Mouse (Mus musculus): Measurements from ENCODE around the gene Mtus2. TPM values are rescaled to one million over a fixed set of nuclear protein-coding genes. Genes with fewer than 3 reads are reported as not detected.

Gene Mtus2
- polyA plus RNA-seq, 1 experiment from 2014 or later: 17.9 TPM

GRCm38 (mm10) chr5:147955671-147956070 is 1.4 kb upstream of the Mtus2 start:
- Histone ChIP-seq H3K36me3 (ENCODE audit: control insufficient read depth, insufficient read depth) (no peaks in the 10 kb centered on the region), H3K4me3 (replicated peaks; ENCODE audit: low read length) (no peak overlapping the region), H3K4me1 (replicated peaks; ENCODE audit: control insufficient read depth, insufficient read depth, low read length) (peaks cover 15% of the 10 kb centered on the region), H3K9me3 (ENCODE audit: control insufficient read depth, low read length) (no peaks in the 10 kb centered on the region), H3K9ac (replicated peaks; ENCODE audit: low read depth, low read length) (no peak overlapping the region), H3K27ac (ENCODE audit: low read length) (no peak overlapping the region), H3K27me3 (replicated peaks; ENCODE audit: control insufficient read depth, insufficient read depth, low read length) (no peaks in the 10 kb centered on the region), H3K4me2 (ENCODE audit: low read length) (no peak overlapping the region)
- ATAC-seq: no peak
- 28% methylated on average over 5 of the region's 5 CpGs for WGBS

DNA sequence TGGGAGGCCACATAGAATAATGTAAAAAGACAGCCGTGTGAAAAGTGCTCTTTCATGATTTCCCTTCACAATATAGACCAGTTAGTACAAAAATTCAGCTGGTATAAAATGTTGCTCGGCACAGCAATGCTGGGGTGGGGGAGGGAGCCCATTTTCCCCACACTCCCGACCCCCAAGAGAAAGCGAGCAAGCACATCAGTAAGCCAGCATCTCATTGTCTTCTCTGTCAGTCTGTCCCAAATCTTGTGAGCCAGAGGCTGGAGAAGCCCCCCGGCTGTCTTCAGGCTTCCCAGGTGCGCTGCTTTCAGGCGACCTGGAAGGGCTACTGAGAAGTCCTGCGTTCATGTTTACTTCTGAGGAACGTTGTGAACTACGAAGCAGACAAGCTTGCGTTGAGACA is 699 bp upstream of the Mtus2 start:
- Histone ChIP-seq H3K9me3 (ENCODE audit: control insufficient read depth, low read length) (no peaks in the 10 kb centered on the region), H3K27ac (ENCODE audit: low read length) (no peak overlapping the region), H3K36me3 (ENCODE audit: control insufficient read depth, insufficient read depth) (no peaks in the 10 kb centered on the region), H3K4me2 (ENCODE audit: low read length) (peak overlapping the region; percentile 67), H3K27me3 (replicated peaks; ENCODE audit: control insufficient read depth, insufficient read depth, low read length) (no peaks in the 10 kb centered on the region), H3K9ac (replicated peaks; ENCODE audit: low read depth, low read length) (peak overlapping the region; percentile 55; the same call in 1 of the 2 replicates), H3K4me3 (replicated peaks; ENCODE audit: low read length) (peak overlapping the region; percentile 59), H3K4me1 (replicated peaks; ENCODE audit: control insufficient read depth, insufficient read depth, low read length) (peaks cover 15% of the 10 kb centered on the region)
- no peak for ATAC-seq
- WGBS: 3% methylated on average over 11 of the region's 11 CpGs

DNA sequence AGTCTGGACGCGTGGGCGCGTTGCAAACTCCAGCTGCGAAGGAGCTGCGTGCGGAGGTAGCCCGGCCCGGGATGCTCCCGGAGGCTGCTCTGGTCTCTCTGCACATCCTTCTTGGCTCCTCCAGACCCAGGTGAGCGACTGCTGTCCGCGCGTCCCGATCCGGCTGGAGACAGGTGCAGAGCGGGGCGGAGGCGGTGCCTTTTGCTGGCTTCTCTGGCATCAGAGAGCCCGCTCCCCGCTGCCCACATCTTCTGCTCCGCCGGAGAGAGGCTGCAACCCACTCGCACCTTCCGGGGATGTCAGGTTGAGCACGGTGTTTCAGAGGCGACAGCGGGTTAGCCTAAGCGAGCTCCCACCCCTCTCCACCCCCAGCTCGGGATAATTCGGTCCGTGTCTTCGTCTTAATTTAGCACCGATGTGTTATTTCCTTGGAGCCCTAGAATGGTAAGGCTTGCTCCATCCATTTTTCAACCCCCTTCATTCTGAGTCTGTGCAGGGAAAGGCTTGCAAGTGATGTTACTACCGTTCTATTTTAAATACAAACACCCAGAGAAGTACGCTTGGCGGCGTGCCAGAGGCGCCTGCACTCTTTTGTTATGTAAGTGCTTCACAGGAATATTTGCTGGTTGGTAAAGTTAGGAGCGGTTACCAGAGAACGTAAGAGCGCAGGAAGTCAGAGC is 612 bp downstream of the Mtus2 start:
- Histone ChIP-seq H3K9me3 (ENCODE audit: control insufficient read depth, low read length) (no peaks in the 10 kb centered on the region), H3K4me3 (replicated peaks; ENCODE audit: low read length) (peak overlapping the region; percentile 59), H3K27me3 (replicated peaks; ENCODE audit: control insufficient read depth, insufficient read depth, low read length) (no peaks in the 10 kb centered on the region), H3K36me3 (ENCODE audit: control insufficient read depth, insufficient read depth) (no peaks in the 10 kb centered on the region), H3K9ac (replicated peaks; ENCODE audit: low read depth, low read length) (peak overlapping the region; percentile 55), H3K4me1 (replicated peaks; ENCODE audit: control insufficient read depth, insufficient read depth, low read length) (peaks cover 15% of the 10 kb centered on the region), H3K4me2 (ENCODE audit: low read length) (peak overlapping the region; percentile 67), H3K27ac (ENCODE audit: low read length) (no peak overlapping the region)
- peak; percentile 51 for ATAC-seq
- under 1% methylated on average over 42 of the region's 42 CpGs for WGBS

GRCm38 (mm10) chr5:147958552-147958951 is 1.4 kb downstream of the Mtus2 start:
- peaks cover 15% of the 10 kb centered on the region for H3K4me1 ChIP-seq (replicated peaks; ENCODE audit: control insufficient read depth, insufficient read depth, low read length)
- H3K36me3 ChIP-seq (ENCODE audit: control insufficient read depth, insufficient read depth): no peaks in the 10 kb centered on the region
- no peak overlapping the region for H3K27ac ChIP-seq (ENCODE audit: low read length)
- H3K9me3 ChIP-seq (ENCODE audit: control insufficient read depth, low read length): no peaks in the 10 kb centered on the region
- peak overlapping the region; percentile 67 for H3K4me2 ChIP-seq (ENCODE audit: low read length)
- no peaks in the 10 kb centered on the region for H3K27me3 ChIP-seq (replicated peaks; ENCODE audit: control insufficient read depth, insufficient read depth, low read length)
- ATAC-seq: no peak
- no peak overlapping the region for H3K9ac ChIP-seq (replicated peaks; ENCODE audit: low read depth, low read length)
- peak overlapping the region; percentile 59 for H3K4me3 ChIP-seq (replicated peaks; ENCODE audit: low read length)
- WGBS: 32% methylated on average over 13 of the region's 13 CpGs

DNA sequence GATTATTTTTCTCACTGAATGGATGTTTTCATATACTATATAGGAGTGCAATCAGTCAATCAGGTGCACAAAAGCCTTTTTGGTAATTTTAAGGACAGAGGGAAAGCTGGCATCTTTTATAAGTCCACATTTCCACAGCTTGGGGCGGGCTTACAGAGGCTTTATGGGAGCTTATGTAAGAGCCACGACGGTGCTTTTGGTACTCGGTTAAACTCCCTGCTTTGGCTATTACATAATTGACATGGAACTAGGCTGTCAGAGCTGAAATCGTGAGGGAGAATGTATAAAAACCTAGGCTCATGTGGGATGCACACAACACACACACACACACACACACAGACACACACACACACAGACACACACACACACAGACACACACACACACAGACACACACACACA is 2.0 kb downstream of the Mtus2 start:
- Histone ChIP-seq H3K4me2 (ENCODE audit: low read length) (no peak overlapping the region), H3K27me3 (replicated peaks; ENCODE audit: control insufficient read depth, insufficient read depth, low read length) (no peaks in the 10 kb centered on the region), H3K9ac (replicated peaks; ENCODE audit: low read depth, low read length) (no peak overlapping the region), H3K36me3 (ENCODE audit: control insufficient read depth, insufficient read depth) (no peaks in the 10 kb centered on the region), H3K4me3 (replicated peaks; ENCODE audit: low read length) (no peak overlapping the region), H3K4me1 (replicated peaks; ENCODE audit: control insufficient read depth, insufficient read depth, low read length) (peaks cover 15% of the 10 kb centered on the region), H3K9me3 (ENCODE audit: control insufficient read depth, low read length) (no peaks in the 10 kb centered on the region), H3K27ac (ENCODE audit: low read length) (no peak overlapping the region)
- no peak for ATAC-seq
- WGBS: 15% methylated on average over 5 of the region's 5 CpGs

GRCm38 (mm10) chr5:147960793-147961192 is 3.7 kb downstream of the Mtus2 start:
- Histone ChIP-seq H3K27me3 (replicated peaks; ENCODE audit: control insufficient read depth, insufficient read depth, low read length) (no peaks in the 10 kb centered on the region), H3K9me3 (ENCODE audit: control insufficient read depth, low read length) (no peaks in the 10 kb centered on the region), H3K27ac (ENCODE audit: low read length) (no peak overlapping the region), H3K4me2 (ENCODE audit: low read length) (no peak overlapping the region), H3K4me3 (replicated peaks; ENCODE audit: low read length) (no peak overlapping the region), H3K4me1 (replicated peaks; ENCODE audit: control insufficient read depth, insufficient read depth, low read length) (peaks cover 15% of the 10 kb centered on the region), H3K9ac (replicated peaks; ENCODE audit: low read depth, low read length) (no peak overlapping the region), H3K36me3 (ENCODE audit: control insufficient read depth, insufficient read depth) (no peaks in the 10 kb centered on the region)
- 77% methylated on average over 1 of the region's 1 CpGs for WGBS
- ATAC-seq: no peak

DNA sequence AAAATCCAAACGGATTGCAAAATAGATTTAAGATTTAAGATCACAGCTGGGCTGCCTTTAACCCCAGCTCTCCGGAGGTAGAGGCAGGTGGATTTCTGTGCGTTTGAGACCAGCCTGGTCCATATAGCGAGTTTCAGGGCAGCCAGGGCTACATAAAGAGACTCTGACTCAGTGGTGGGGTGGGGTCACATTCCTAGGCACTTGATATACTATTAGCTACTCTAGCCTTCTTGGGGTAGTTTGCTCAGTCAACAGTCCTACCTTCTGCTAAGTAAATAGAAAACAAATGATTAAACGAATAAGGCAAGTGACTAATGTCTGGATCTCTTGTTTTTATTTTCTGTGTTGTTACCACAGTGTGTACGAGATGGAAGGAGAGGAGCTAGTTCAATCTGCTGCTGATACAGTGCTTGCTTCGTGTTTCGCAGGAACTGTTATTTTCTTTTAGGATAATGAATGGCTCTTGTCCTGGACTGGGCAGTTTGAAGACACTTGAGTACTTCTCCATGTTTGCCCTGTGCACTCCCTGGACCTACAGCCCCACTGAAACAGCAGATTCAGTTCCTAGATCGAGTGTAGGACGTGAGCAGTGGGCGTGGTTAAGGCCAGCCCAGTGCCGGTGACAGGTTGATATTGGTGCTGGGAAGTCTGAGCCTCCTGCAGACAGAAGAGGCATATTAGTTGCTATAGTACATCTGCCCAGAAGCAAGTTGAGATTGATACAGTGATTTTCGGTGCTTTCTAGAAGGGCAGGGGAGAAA is 6.9 kb downstream of the Mtus2 start:
- Histone ChIP-seq H3K36me3 (ENCODE audit: control insufficient read depth, insufficient read depth) (no peaks in the 10 kb centered on the region), H3K9me3 (ENCODE audit: control insufficient read depth, low read length) (no peaks in the 10 kb centered on the region), H3K9ac (replicated peaks; ENCODE audit: low read depth, low read length) (no peak overlapping the region), H3K27me3 (replicated peaks; ENCODE audit: control insufficient read depth, insufficient read depth, low read length) (no peaks in the 10 kb centered on the region), H3K27ac (ENCODE audit: low read length) (no peak overlapping the region), H3K4me2 (ENCODE audit: low read length) (no peak overlapping the region), H3K4me3 (replicated peaks; ENCODE audit: low read length) (no peak overlapping the region), H3K4me1 (replicated peaks; ENCODE audit: control insufficient read depth, insufficient read depth, low read length) (no peaks in the 10 kb centered on the region)
- ATAC-seq: no peak
- 77% methylated on average over 13 of the region's 13 CpGs for WGBS

DNA sequence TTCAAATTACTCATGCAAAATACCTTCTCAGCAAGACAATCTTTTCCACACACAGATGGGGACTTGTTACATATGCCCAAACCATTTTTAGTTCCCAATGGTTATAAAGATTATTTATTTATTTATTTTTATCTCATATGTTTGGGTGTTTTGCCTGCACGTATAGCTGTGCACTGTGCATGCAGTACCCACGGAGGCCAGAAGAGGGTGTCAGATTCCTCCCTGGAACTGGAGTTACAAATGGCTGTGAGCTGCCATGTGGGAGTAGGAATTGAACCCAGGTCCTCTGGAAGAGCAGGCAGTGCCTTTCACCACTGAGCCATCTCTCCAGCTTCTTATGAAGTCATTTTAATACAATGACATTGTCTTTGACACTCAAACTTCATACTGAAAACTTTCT is 7.7 kb downstream of the Mtus2 start:
- Histone ChIP-seq H3K4me2 (ENCODE audit: low read length) (no peak overlapping the region), H3K9me3 (ENCODE audit: control insufficient read depth, low read length) (no peaks in the 10 kb centered on the region), H3K27me3 (replicated peaks; ENCODE audit: control insufficient read depth, insufficient read depth, low read length) (no peaks in the 10 kb centered on the region), H3K4me3 (replicated peaks; ENCODE audit: low read length) (no peak overlapping the region), H3K9ac (replicated peaks; ENCODE audit: low read depth, low read length) (no peak overlapping the region), H3K4me1 (replicated peaks; ENCODE audit: control insufficient read depth, insufficient read depth, low read length) (no peaks in the 10 kb centered on the region), H3K27ac (ENCODE audit: low read length) (no peak overlapping the region), H3K36me3 (ENCODE audit: control insufficient read depth, insufficient read depth) (no peaks in the 10 kb centered on the region)
- WGBS: 45% methylated on average over 2 of the region's 2 CpGs
- ATAC-seq: no peak

DNA sequence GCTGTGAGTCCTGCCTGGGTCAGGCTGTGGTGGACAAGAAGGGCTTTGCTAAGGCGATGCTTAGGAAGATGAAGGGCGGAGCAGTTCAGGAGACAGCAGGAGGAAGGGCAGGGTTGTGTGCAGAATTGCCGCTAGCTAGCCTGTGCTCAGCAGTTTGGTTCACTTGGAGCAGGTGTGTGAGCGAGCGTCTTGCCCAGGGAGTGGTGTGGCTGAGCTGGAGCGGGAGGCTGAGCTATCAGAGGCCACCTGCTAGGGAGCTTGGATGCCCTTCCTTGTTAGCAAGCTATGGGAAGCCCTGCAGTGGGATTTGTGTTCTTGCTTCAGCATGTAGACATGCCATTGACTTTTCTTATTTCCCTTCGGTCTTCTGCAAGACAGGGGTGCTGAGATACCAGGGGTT is 9.5 kb downstream of the Mtus2 start:
- Histone ChIP-seq H3K36me3 (ENCODE audit: control insufficient read depth, insufficient read depth) (no peaks in the 10 kb centered on the region), H3K4me2 (ENCODE audit: low read length) (no peak overlapping the region), H3K9ac (replicated peaks; ENCODE audit: low read depth, low read length) (no peak overlapping the region), H3K27me3 (replicated peaks; ENCODE audit: control insufficient read depth, insufficient read depth, low read length) (no peaks in the 10 kb centered on the region), H3K4me3 (replicated peaks; ENCODE audit: low read length) (no peak overlapping the region), H3K4me1 (replicated peaks; ENCODE audit: control insufficient read depth, insufficient read depth, low read length) (no peaks in the 10 kb centered on the region), H3K27ac (ENCODE audit: low read length) (no peak overlapping the region), H3K9me3 (ENCODE audit: control insufficient read depth, low read length) (no peaks in the 10 kb centered on the region)
- no peak for ATAC-seq
- WGBS: 89% methylated on average over 7 of the region's 7 CpGs
